Mouse (Mus musculus): ENCODE measurements around the gene Fbn1.

Fbn1 gene

DNA sequence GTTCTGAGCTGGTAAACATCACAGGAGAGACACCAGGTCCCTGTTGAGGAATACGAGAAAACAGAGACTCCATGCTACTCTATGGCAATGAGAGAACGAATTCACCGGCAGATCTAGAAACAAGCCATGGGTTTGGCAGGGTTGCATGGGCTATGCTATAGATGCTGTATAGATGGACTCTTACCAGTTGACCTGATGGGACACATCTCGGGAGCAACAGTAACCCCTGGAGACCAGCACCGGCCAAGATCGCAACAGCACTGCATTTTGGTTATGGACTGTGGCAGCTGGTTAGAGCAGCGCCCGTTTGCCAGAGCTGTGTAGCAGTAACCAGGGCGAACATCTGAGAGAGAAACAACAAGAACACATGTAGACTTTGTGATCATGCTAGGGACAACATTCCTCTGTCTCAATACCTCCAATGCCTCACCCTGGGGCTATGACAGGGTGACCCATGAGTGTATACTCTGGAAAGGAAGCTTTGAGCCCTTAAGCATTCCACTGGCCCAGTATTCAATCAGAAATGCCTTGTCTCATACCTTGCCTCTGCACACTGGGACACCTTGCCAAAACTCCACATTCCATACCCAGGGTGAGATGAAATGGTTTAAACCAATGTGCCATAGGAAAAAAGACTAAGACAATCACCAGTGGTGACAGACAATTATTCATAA, 113.2 kb downstream of the Fbn1 start:
- DNase-seq (ENCODE audit: low spot score), result no peak

DNA sequence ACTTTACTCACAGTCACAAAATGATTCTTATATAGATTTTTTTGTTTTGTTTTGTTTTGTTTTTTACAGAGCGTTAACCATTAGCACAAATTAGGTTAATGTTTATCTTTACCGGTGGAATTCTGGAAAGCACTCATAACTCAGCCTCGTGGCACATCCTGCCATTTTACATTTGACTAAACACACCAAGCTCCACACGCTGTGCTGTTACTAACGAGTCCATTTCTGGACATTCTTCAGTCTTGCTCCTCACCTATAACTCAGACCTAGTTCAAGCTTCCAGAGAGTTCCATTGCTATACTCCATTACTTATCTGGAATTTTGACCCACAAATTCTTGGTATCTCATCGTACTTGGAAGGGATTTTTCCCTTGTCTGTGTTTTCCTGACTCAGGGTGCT, 116.2 kb downstream of the Fbn1 start:
- no peak for DNase-seq (ENCODE audit: low spot score)

DNA sequence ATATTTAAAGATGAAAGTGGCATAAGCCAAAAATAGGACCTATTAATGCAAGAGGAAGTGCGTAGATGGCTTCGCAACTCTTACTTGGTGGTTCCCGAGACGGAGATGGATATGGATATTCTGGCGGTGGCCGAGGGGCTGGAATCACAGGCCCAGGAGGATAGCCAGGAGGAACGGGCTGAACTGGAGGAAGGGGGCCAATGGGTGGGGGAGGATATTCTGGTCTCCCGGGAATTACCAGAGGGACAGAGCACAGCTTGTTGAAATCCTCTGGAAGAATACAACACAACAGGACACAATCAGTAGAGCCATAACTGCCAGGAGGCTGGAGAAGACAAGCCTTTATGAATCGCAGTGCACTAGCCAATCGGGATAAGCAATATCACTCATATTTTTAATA, 118.0 kb downstream of the Fbn1 start:
- no peak for DNase-seq (ENCODE audit: low spot score)

DNA sequence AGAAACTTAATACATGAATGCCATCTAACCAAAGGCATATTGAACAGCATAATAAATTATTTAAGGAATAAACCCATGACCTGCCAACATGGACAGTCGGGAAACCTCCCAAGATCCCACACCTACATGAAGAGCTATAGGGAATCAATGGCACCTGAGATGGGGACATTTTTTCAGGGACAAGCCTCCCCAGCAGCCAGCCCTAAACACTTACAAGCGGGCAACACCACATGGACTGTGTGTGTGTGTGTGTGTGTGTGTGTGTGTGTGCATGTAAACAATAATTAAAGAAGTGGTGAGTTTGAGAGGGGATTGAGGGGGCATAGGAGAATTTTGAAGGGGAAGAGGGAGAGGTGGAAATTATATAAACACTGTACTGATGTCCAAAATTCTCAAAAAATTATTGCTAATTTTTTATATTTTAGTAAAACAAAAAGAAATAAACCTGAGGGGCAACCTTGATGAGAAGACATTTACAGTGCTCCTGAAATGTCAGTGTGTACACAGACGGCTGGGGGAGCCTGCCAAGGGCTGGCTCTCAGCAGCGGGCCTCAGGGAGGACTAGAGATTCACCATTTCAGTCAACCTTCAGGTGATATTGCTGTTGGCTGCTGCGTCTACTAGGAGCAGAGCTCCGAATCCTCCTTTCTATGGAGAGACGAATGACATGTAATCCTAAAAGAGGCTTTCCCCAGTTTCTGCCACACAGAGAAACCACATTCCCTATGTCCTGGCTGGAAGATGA, 121.4 kb downstream of the Fbn1 start:
- DNase-seq (ENCODE audit: low spot score), result no peak

DNA sequence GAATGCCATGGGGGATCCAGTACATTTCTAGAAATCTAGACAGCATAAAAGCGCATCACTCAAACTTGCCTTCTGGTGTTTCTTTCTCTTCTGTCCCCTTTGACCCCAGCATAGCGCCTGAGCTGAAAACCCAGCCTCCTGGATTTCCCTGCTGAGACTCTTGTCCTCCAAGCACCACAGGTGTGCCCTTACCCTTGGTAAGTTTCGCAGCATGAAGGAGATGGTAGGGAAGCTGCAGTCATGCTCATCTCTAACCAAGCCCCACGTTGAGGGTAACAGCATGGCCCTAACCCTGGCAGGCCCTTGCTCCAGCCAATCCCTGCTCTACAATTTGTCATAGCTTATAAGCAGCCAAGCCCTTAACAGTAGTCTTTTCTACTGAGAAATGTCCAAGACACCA, 122.9 kb downstream of the Fbn1 start:
- DNase-seq (ENCODE audit: low spot score), result no peak

DNA sequence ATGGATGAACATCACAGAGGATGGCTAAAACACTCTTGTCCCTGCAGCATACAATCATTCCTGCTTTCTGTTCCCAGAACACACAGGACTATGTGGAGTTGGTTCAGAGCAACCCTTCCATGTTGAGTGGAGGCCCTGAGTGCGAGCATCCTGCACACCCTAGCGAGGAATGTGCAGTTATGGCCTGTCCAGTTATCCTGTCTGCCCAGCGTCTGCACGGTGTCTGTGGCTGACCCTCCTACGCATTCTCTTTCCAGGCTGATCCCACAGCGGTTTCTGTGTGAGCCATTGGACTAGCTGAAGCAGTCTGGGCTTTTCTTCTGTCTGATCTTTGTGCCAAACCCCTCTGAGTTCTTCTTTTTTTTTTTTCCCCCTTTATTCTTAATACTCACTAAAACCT, 123.4 kb downstream of the Fbn1 start:
- no peak for DNase-seq (ENCODE audit: low spot score)

DNA sequence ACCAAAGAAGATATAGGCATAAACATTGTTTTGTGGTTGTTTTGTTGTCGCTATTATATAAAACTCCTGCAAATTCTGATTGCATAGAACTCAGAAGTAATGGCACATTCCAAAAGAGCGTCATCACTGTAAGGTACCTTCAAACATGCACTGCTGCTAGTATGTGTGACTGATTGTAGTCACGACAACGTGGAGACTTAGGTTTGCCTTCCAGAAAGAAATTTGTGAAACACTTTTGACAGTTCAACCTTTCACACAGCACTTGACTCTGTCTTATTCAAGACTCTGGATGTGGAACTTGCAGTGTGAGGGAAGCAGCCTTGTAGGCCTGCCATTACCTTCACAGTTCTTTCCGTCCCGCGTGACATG, 124.5 kb downstream of the Fbn1 start:
- no peak for DNase-seq (ENCODE audit: low spot score)

DNA sequence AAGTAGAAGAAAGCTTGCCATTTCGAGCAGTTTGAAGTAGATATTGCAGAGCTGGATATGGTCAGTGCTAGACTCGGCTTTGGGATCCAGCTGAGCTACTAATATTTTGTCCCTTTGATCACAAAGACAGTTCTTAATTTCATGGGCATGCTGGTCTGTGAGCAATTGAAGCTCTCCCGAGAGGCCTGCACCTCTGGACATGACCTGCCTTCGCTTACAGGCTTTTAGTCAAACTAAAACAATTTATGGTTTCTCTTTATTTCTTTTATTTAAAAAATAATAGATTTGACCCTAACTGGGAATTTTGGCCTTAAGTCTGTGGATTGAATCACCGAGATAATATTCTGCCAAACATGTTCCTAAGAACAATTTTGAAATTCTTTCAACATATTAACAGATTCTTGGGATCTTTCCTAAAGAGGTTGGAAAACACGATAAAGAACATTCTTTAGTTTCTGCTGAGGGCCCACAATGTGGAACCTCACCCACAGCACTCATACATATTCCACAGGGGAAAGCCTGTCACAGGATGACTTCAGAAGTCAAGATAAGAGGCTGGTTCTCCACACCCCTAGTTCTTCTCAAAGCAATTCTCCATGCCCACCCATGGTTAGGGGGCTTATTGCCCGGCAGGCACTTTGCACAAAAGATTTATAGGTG, 125.0 kb downstream of the Fbn1 start:
- no peak for DNase-seq (ENCODE audit: low spot score)

DNA sequence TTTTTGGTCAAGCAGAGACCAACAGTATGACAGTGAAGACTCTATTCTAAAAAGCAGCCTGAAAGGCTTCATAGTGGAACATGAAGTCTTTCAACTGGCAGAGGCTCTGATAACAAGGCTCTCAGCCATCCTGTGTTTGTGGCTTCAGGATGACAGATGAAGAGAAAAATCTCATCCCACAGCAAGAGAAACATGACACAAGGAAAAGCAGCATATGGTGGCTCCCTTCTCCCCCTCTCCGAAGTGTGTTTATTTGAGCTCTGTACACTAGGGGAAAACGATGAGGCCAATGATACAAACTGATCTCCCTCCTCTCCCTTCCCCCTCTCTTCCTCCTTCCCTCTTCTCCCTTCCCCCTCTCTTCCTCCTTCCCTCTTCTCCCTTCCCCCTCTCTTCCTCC, 127.7 kb downstream of the Fbn1 start:
- DNase-seq (ENCODE audit: low spot score), result no peak

DNA sequence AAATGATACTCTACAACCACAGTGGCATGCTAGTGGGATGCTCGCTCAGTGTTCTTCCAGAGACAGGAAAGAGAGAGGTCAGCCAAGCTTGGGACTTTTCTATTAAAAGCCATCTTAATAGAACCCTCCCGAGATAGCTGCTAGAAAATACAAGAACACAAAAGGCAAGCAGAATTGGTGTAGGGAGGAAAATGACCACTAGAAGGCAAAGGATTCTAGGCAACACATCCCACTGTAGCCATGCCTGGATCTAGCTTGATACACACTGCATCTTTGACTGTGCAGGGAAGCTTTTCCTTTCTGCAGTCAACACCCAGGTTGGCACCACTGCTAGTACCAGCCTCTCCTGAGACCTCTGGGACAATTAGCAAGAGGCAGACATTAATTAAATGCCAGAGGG, 128.6 kb downstream of the Fbn1 start:
- no peak for DNase-seq (ENCODE audit: low spot score)

DNA sequence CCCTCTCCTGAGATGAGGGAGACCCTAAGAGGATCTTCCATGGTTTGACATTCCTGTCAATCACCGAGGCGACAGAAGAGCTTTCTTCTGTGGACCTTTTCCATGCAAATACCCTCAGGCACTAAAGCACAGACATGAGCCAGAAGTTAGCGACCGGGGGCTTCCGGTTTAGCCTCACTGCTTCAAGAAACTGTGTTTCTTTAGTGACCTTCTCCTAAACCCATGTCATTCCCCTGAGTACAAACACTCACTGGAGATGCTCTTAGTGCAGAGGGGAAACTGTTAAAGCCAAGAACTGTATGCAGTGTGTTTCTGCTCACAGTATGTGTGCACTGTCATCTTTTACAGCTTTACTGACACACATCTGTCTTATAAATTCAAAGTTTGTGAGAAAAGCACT, 131.9 kb downstream of the Fbn1 start:
- no peak for DNase-seq (ENCODE audit: low spot score)

DNA sequence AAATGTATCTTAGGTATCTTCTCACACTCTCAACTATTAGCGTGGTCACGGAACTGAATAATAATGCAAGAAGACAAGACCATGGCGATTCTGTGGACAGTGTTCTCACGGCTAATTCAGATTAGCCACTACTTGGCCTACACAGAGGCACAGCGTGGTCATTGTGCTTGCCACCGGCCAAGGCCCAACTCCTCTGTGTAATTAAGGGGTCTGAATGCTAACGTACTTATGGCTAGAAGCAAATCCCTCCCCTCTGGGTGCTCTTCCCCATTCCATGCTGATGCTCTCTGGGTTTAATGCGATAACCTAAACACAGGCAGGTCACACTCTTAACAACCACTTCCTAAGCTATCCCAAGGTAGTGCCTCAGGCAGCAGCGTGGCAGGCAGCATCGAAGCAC, 132.5 kb downstream of the Fbn1 start:
- no peak for DNase-seq (ENCODE audit: low spot score)

DNA sequence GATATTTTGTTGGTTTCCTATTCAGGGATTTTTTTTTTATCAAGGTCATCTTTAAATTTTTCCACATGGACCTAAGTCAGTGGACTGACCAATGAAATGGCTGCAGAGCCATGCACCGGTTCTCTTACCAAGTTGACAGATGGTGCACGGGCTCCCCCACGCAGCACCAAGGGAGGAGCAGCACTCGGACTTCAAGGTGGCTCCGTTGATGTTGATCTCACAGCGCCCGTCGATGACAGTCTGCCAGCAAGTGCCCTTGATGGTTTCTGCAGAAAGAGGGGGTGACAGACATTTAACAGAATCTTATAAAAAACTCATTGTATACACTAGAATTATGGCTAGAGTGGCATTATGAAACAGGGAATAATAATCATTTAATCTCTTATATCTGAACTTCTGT, 138.1 kb downstream of the Fbn1 start:
- no peak for DNase-seq (ENCODE audit: low spot score)

DNA sequence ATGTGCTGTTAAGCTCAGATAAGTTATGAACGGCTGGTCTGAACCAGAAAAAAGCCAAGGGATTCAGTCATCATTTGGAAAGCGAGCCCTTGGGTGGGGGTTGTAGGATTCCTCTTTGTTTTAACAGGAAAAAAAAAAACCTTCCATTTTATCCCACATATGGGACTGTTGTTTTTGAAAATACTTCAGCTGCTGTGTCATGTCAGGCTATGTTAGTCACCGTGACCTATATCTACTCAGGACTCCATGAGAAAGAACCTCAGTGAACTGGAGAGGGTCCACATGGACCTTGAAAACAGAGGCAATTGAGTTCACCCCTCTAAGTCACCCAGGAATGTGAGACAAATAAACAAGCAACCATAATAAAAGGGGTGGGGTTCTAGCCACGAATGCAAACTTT, 139.2 kb downstream of the Fbn1 start:
- DNase-seq (ENCODE audit: low spot score), result no peak

DNA sequence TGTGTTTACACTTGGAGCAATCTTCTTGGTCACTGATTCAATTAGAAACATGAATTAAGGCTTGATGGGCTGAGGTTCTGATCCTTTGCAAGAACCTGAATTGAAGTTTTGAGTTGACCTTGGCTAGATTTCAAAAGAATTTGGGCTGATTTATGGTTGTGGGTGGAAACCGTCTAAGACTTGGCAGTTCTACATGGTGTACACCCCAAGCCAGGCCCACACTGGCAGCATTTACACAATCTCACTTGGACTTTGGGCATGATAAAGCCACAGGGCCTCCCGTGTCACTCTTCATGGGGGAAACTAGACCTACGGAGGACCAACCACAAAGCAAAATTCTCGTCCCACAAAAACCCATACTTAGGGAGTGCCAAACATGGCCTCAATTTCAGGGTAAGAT, 146.1 kb downstream of the Fbn1 start:
- DNase-seq (ENCODE audit: low spot score), result no peak

DNA sequence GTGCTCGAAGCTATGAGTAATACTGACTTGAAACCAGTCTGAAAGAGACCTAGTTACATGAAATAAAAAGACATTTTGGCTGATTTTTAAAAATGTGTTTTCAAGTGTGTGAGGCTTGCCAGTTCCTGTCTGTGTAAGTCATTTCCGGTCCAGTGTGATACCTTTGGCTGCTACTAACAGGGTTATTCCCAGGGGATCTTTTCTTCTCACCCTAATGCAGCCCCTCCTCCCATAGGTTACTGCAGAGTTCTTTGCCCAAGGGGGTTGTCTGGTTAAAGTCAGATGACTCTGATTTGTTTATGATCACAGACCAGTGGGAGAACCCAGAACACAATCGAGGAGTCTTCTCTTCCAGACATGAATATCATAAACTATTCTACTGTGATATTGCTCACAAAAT, 151.3 kb downstream of the Fbn1 start:
- DNase-seq (ENCODE audit: low spot score), result peak; percentile 16

DNA sequence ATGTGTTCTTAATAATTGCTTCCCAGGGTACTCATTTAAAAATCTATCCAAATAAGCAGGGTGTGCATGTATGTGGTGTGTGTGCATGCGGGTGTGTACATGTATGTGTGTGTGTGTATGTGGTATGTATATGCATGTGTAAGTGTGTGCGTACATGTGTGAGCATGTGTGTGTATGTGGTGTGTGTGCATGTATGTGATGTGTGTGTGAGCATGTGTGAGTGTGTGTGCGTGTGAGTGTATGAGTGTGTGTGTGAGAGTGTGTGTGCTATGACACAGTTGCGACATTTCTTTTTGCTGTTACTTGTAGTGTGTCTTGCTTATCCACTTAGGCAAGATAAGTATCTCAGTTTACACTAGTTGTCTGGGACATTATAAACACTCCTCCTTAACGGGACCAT, 151.7 kb downstream of the Fbn1 start:
- no peak for DNase-seq (ENCODE audit: low spot score)

DNA sequence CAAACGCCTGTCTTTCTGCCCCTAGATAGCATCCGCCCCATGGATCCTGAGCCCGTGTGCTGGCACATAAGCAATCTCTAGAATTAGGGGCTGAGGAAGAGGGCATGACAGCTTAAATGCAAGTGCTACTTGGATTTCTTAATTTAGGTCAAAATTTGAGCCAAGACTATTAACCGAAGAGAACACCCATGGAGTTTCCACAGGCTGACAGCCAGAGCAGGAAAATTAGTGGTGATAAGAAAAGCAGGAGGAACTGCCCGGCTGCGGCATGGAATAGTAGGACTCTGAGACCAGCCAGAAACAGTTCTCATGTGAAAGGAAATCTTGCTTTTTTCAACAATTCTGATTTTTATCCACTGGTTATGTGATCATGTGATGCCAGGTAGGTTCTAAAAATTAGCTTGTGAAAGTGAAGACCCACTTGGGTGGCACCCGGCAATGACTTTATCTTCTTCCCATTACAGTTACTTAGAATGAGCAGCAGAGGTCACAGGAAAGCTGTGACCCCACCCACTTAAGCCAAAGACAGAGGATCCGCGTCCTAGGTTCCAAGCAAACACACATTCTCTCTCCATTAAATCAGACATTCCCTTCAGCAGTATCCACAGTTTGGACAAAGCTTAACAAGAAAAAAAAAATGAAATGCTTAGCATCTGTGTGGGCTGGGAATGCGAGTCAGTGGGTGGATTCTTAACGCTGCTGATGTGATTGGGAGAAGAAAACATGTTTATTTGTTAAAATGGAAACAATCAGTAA, 152.4 kb downstream of the Fbn1 start:
- DNase-seq (ENCODE audit: low spot score), result peak; percentile 32

DNA sequence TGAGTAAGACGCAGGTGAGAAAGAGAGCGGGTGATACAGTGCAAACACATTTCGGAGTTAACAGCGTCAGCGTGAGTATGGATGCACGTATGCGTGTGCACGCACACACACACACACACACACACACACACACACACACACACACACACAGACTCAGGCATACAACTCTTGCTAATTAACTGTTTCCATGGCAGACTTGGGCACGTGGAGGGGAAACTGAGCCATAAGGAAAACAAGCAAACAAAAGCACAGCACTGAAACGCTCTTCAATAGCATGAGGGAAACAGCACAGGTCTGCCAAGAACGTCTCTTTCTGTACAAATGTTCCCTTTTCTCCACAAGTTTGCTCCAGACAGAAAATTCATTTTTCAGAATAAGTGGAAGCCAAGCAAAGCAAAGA, 153.2 kb downstream of the Fbn1 start:
- no peak for DNase-seq (ENCODE audit: low spot score)

DNA sequence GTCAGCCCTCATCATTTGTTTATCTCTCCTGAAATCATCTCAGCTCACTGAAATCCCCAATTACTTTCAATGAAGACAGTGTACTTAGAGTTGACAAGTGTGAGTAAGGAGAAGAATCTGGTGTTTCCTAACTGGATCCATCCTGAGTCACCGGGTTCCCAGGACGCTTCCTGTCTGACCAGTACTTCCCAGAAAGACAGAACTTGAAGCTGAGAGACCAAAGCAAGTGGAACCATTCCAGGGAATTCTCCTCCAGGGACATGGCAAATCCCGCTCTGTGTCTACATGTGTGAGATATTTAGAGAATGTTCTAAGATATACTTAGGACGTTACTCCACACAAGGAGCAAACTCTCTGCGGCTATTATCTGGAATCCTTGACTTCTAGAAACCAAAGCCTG, 158.6 kb downstream of the Fbn1 start:
- DNase-seq (ENCODE audit: low spot score), result no peak

DNA sequence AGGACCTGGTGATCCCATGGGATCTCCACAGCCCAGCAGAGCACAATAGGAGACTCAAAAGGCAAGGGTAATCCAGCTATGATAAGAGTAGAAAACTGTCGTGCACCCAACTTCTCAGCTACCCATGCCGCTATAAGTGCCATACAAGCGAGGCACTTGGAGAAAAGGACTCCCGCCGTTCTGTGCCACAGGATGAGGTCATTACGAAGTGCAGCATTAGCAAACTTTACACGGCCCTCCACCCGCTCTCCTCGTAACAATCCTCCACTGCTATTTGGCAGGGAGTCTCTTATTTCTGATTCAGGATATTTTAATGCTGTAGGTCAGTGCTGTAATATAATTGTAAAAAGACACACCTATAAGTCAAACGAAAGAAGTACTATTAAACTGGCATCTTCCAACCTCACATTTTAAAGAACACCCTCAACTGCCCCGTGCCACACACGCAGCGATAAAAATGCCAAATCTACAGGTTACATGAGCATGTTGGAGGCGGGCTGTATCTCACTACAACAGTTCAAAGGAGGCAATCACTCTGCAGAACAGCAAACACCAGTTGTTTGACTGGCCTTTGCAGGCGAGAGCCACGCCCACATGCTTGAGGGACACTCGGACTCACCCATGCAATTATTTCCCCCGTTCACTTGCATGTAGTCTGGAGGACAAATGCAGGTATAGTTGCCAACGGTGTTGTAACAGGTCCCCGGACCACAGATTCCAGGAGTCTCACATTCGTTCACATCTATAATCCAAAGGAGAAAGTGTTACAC, 165.4 kb downstream of the Fbn1 start:
- DNase-seq (ENCODE audit: low spot score), result no peak

DNA sequence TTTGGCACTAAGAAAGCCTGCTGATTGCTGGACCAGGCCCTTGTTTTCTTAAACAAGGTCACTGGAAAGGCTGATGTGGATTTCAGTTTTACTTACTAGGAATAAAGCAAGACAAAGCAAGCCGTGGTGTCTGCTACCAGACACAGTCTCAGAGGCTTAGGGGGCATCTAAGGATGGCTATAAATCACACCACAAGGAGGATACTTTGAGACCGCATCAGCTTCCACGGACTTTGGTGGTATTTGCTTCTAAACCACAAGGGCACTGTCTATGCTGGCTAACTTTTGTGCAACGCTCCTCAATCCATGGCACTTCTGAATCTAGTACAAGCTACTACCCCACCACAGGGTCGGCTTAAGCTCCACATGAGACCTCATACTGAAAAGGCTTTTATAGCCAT, 167.4 kb downstream of the Fbn1 start:
- DNase-seq (ENCODE audit: low spot score), result no peak

Measured in MN1 (cell line).